Comparison of ENCODE assay signal across 12 mouse cellular contexts in genomic region chr16:31932255-31932654, GRCm38 (mm10). TPM values are rescaled to one million over a fixed set of nuclear protein-coding genes. Genes with fewer than 3 reads are reported as not detected.
DNase-seq lines count a peak whose midpoint lies in the region; ATAC-seq and TF ChIP-seq lines count a peak whose summit lies in the region.
"Had no signal": no experiment of that assay in that cellular context is flagged by ENCODE, and none has a peak within 500 bp of the region (broad histone marks: within the 10 kb centered on the region; RNA-seq: fewer than 3 reads in every experiment).

No protein-coding gene starts in this region.

- TF ChIP-seq CTCF in lung, postnatal 0 days (IDR thresholded peaks at IDR 0.05) = no peak

- no peak for TF ChIP-seq EP300 in lung, postnatal 0 days (IDR thresholded peaks at IDR 0.05)

- no peak overlapping the region; the same call in 1 of the 2 replicates for H3K4me2 ChIP-seq in forebrain, embryonic 11.5 days (ENCODE audit: low read depth, low read length, severe bottlenecking)
- H3K4me2 ChIP-seq in lung, postnatal 0 days (replicated peaks; ENCODE audit: low read depth, low read length) = no peak overlapping the region
- no peak overlapping the region for H3K4me2 ChIP-seq in midbrain, embryonic 11.5 days

- no peaks in the 10 kb centered on the region for H3K36me3 ChIP-seq in forebrain, embryonic 10.5 days (replicated peaks)
- H3K36me3 ChIP-seq in forebrain, embryonic 11.5 days (ENCODE audit: control insufficient read depth, insufficient read depth, low read length) = no peaks in the 10 kb centered on the region
- no peaks in the 10 kb centered on the region for H3K36me3 ChIP-seq in lung, postnatal 0 days (ENCODE audit: insufficient read depth, low read length)
- H3K36me3 ChIP-seq in midbrain, embryonic 11.5 days (ENCODE audit: control insufficient read depth, insufficient read depth, low read length) = no peaks in the 10 kb centered on the region

- WGBS in forebrain, embryonic 10.5 days = 34% methylated on average over 5 of the region's 5 CpGs
- WGBS in forebrain, embryonic 11.5 days = 27% methylated on average over 5 of the region's 5 CpGs
- 54% methylated on average over 5 of the region's 5 CpGs for WGBS in lung, postnatal 0 days
- WGBS in midbrain, embryonic 11.5 days = 42% methylated on average over 5 of the region's 5 CpGs

- DNase-seq in forebrain, embryonic 10.5 days (ENCODE audit: extremely low spot score, low spot score) = no peak
- DNase-seq in forebrain, embryonic 11.5 days (ENCODE audit: low spot score) = no peak
- peak; percentile 10 for DNase-seq in lung, postnatal 0 days (ENCODE audit: low spot score)
- no peak for DNase-seq in lung, postnatal 14 days
- peak; percentile 80 for DNase-seq in midbrain, embryonic 11.5 days (ENCODE audit: low spot score, missing footprints)
- DNase-seq in spleen, postnatal 10 days (ENCODE audit: low spot score in 2 of 2) = no peak
- no peak for DNase-seq in urinary bladder, postnatal 25 days (ENCODE audit: low spot score)
- DNase-seq in adrenal gland, postnatal 36 days = no peak

- peaks cover 76% of the 10 kb centered on the region for H3K27me3 ChIP-seq in forebrain, embryonic 10.5 days (ENCODE audit: poor library complexity, severe bottlenecking)
- peaks cover 26% of the 10 kb centered on the region for H3K27me3 ChIP-seq in forebrain, embryonic 11.5 days (ENCODE audit: control insufficient read depth, insufficient read depth, low read length)
- peaks cover 23% of the 10 kb centered on the region; the same call in 1 of the 2 replicates for H3K27me3 ChIP-seq in lung, postnatal 0 days (replicated peaks; ENCODE audit: insufficient read depth, low read length)
- peaks cover 25% of the 10 kb centered on the region for H3K27me3 ChIP-seq in midbrain, embryonic 11.5 days (ENCODE audit: control insufficient read depth, insufficient read depth, low read length)

- H3K27ac ChIP-seq in forebrain, embryonic 10.5 days = peak overlapping the region; percentile 27; the same call in 1 of the 2 replicates
- H3K27ac ChIP-seq in forebrain, embryonic 11.5 days (ENCODE audit: low read depth, low read length) = no peak overlapping the region
- no peak overlapping the region for H3K27ac ChIP-seq in lung, postnatal 0 days (ENCODE audit: low read length)
- H3K27ac ChIP-seq in midbrain, embryonic 11.5 days (ENCODE audit: low read depth, low read length) = no peak overlapping the region

- ATAC-seq in forebrain, embryonic 11.5 days (replicated peaks; ENCODE audit: low FRiP score) = no peak; the same call in 1 of the 2 replicates
- ATAC-seq in lung, postnatal 0 days = no peak
- 0 out of 2 replicates have a peak, but pooled peaks have one; percentile 3 for ATAC-seq in midbrain, embryonic 11.5 days (ENCODE audit: low FRiP score)

- no peak overlapping the region for H3K4me3 ChIP-seq in forebrain, embryonic 10.5 days
- H3K4me3 ChIP-seq in forebrain, embryonic 11.5 days (ENCODE audit: low read depth, low read length) = no peak overlapping the region
- no peak overlapping the region for H3K4me3 ChIP-seq in lung, postnatal 0 days (ENCODE audit: low read depth, low read length)
- H3K4me3 ChIP-seq in midbrain, embryonic 11.5 days (ENCODE audit: low read depth, low read length) = no peak overlapping the region

- H3K9ac ChIP-seq in forebrain, embryonic 11.5 days (ENCODE audit: low read length) = no peak overlapping the region; the same call in 1 of the 2 replicates
- no peak overlapping the region for H3K9ac ChIP-seq in lung, postnatal 0 days (replicated peaks; ENCODE audit: low read depth)
- H3K9ac ChIP-seq in midbrain, embryonic 11.5 days (ENCODE audit: low read length) = peak overlapping the region; percentile 20; the same call in 1 of the 2 replicates

- H3K9me3 ChIP-seq in forebrain, embryonic 10.5 days = no peaks in the 10 kb centered on the region
- no peaks in the 10 kb centered on the region for H3K9me3 ChIP-seq in forebrain, embryonic 11.5 days (ENCODE audit: control insufficient read depth, low read length)
- H3K9me3 ChIP-seq in lung, postnatal 0 days (ENCODE audit: low read length) = no peaks in the 10 kb centered on the region
- no peaks in the 10 kb centered on the region for H3K9me3 ChIP-seq in midbrain, embryonic 11.5 days (ENCODE audit: control insufficient read depth, low read length)

- H3K4me1 ChIP-seq in forebrain, embryonic 10.5 days = peaks cover 56% of the 10 kb centered on the region
- H3K4me1 ChIP-seq in forebrain, embryonic 11.5 days (replicated peaks; ENCODE audit: control insufficient read depth, insufficient read depth, low read length) = peaks cover 19% of the 10 kb centered on the region; the same call in 1 of the 2 replicates
- H3K4me1 ChIP-seq in lung, postnatal 0 days (ENCODE audit: insufficient read depth, low read depth, low read length) = peaks cover 11% of the 10 kb centered on the region; the same call in 1 of the 2 replicates
- H3K4me1 ChIP-seq in midbrain, embryonic 11.5 days (ENCODE audit: control insufficient read depth, insufficient read depth, low read length) = peaks cover 17% of the 10 kb centered on the region

RNA-seq across cellular contexts. Expression of gene Pigz, which starts 1.4 kb away (rescaled TPM):
- polyA plus RNA-seq in forebrain, embryonic 10.5 days (2016; fragmentation: Nextera tagmentation; extraction: Ambion mirVana) = 1.0 and 1.4 TPM in 2 replicates
- 0.97 and 1.1 TPM in 2 replicates for polyA plus RNA-seq in forebrain, embryonic 11.5 days (2014; fragmentation: Nextera tagmentation; extraction: Ambion mirVana)
- 0.30 and 0.63 TPM in 2 replicates for polyA plus RNA-seq in lung, postnatal 0 days (2015; fragmentation: Nextera tagmentation; extraction: Ambion mirVana)
- 1.4 TPM in 2 replicates for polyA plus RNA-seq in midbrain, embryonic 11.5 days (2014; fragmentation: Nextera tagmentation; extraction: Ambion mirVana)
- total RNA-seq in adrenal gland, postnatal 36 days (2021) = 1 to 10 TPM in 1 of 2 experiments, under 1 TPM in 1; 0.23 to 1.0 TPM

RNA-seq across cellular contexts. Expression of gene 0610012G03Rik, which starts 16.0 kb away (rescaled TPM):
- polyA plus RNA-seq in forebrain, embryonic 10.5 days (2016; fragmentation: Nextera tagmentation; extraction: Ambion mirVana) = 88.1 and 91.8 TPM in 2 replicates
- polyA plus RNA-seq in forebrain, embryonic 11.5 days (2014; fragmentation: Nextera tagmentation; extraction: Ambion mirVana) = 84.6 and 92.5 TPM in 2 replicates
- polyA plus RNA-seq in lung, postnatal 0 days (2015; fragmentation: Nextera tagmentation; extraction: Ambion mirVana) = 79.7 and 82.8 TPM in 2 replicates
- polyA plus RNA-seq in midbrain, embryonic 11.5 days (2014; fragmentation: Nextera tagmentation; extraction: Ambion mirVana) = 86.0 and 93.2 TPM in 2 replicates
- 10 to 100 TPM; 42.0 to 42.9 TPM for total RNA-seq in adrenal gland, postnatal 36 days (2021)

RNA-seq across cellular contexts. Expression of gene Ncbp2, which starts 16.1 kb away (rescaled TPM):
- 143 and 146 TPM in 2 replicates for polyA plus RNA-seq in forebrain, embryonic 10.5 days (2016; fragmentation: Nextera tagmentation; extraction: Ambion mirVana)
- 146 and 149 TPM in 2 replicates for polyA plus RNA-seq in forebrain, embryonic 11.5 days (2014; fragmentation: Nextera tagmentation; extraction: Ambion mirVana)
- polyA plus RNA-seq in lung, postnatal 0 days (2015; fragmentation: Nextera tagmentation; extraction: Ambion mirVana) = 38.6 and 48.5 TPM in 2 replicates
- polyA plus RNA-seq in midbrain, embryonic 11.5 days (2014; fragmentation: Nextera tagmentation; extraction: Ambion mirVana) = 165 and 173 TPM in 2 replicates
- total RNA-seq in adrenal gland, postnatal 36 days (2021) = 10 to 100 TPM; 52.8 to 57.9 TPM

RNA-seq across cellular contexts. Expression of gene Meltf, which starts 53.6 kb away (rescaled TPM):
- 0.17 TPM in 1 of 2 replicates, not detected in the other for polyA plus RNA-seq in forebrain, embryonic 10.5 days (2016; fragmentation: Nextera tagmentation; extraction: Ambion mirVana)
- 0.07 TPM in 1 of 2 replicates, not detected in the other for polyA plus RNA-seq in forebrain, embryonic 11.5 days (2014; fragmentation: Nextera tagmentation; extraction: Ambion mirVana)
- 0.04 TPM in 1 of 2 replicates, not detected in the other for polyA plus RNA-seq in lung, postnatal 0 days (2015; fragmentation: Nextera tagmentation; extraction: Ambion mirVana)
- 0.10 TPM in 1 of 2 replicates, not detected in the other for polyA plus RNA-seq in midbrain, embryonic 11.5 days (2014; fragmentation: Nextera tagmentation; extraction: Ambion mirVana)
- not detected for total RNA-seq in adrenal gland, postnatal 36 days (2021)
- total RNA-seq: adrenal gland, adult 18-20 months; liver, adult 2 months had no signal
- polyA plus RNA-seq: erythroblast, embryonic 14.5 days; inflammation-experienced regulatory T-cells, adult 6 months; liver, adult 2 months had no signal

Comparison
In these comparisons a context has a peak if more than half of its experiments do, and no peak if none do; other contexts are left out.
1. DNase-seq: peak in lung, postnatal 0 days (single experiment) and midbrain, embryonic 11.5 days (single experiment); none in forebrain, embryonic 10.5 days (single experiment), forebrain, embryonic 11.5 days (single experiment), lung, postnatal 14 days (single experiment), spleen, postnatal 10 days (0 of 2), urinary bladder, postnatal 25 days (single experiment) and adrenal gland, postnatal 36 days (0 of 2).